Mouse (Mus musculus) embryonic fibroblast, embryonic 13.5 days (primary cell): ENCODE results near the gene Rxra.

Experiments
- CTCF ChIP-seq: IDR thresholded peaks from 2 replicates; pipeline ENCODE4 v1.5.1; 2011; ENCODE audit warnings: mild to moderate bottlenecking, control low read depth, low read length, moderate library complexity, borderline replicate concordance; ENCODE audit not compliant: insufficient read depth
- POLR2A ChIP-seq: IDR thresholded peaks from 2 replicates; pipeline ENCODE4 v1.6.1; 2011; ENCODE audit warnings: low read depth, mild to moderate bottlenecking, control low read depth, low read length, moderate library complexity

GRCm38 (mm10) chr2:27691139-27691720 is 15.0 kb downstream of the Rxra start:
- TF ChIP-seq CTCF (no peak), POLR2A (no peak)
